Mouse (Mus musculus): Measurements from ENCODE around the gene Faim2. TPM values are rescaled to one million over a fixed set of nuclear protein-coding genes. Genes with fewer than 3 reads are reported as not detected.
A peak's percentile ranks its signal among the peaks of the same experiment; 100 is the strongest.

Faim2 gene
- polyA plus RNA-seq, 1 experiment = 0.35 TPM

- TF ChIP-seq POLR2A (IDR thresholded peaks at IDR 0.05; ENCODE audit: borderline replicate concordance, control insufficient read depth, low read depth, low read length) = no peak
- TF ChIP-seq CTCF (IDR thresholded peaks at IDR 0.05; ENCODE audit: control insufficient read depth, insufficient read depth, low read length) = no peak
- H3K27ac ChIP-seq (ENCODE audit: control insufficient read depth, insufficient read depth, low read depth, low read length, poor library complexity) = peak overlapping the region; percentile 84
- WGBS = 28% methylated on average over 12 of the region's 12 CpGs
- peaks cover 2% of the 10 kb centered on the region; the same call in 1 of the 2 replicates for H3K4me1 ChIP-seq (ENCODE audit: control insufficient read depth, insufficient read depth, low read length)
- peak overlapping the region; percentile 1 for H3K4me3 ChIP-seq (replicated peaks; ENCODE audit: control insufficient read depth, low read depth, low read length)
Measured at GRCm38 (mm10) chr15:99497527-99498242, 30.3 kb downstream of the Faim2 start.

- TF ChIP-seq POLR2A (IDR thresholded peaks at IDR 0.05; ENCODE audit: borderline replicate concordance, control insufficient read depth, low read depth, low read length) (no peak), CTCF (IDR thresholded peaks at IDR 0.05; ENCODE audit: control insufficient read depth, insufficient read depth, low read length) (peak; percentile 58; the same call in 1 of the 2 replicates)
- Histone ChIP-seq H3K27ac (ENCODE audit: control insufficient read depth, insufficient read depth, low read depth, low read length, poor library complexity) (no peak overlapping the region), H3K4me3 (replicated peaks; ENCODE audit: control insufficient read depth, low read depth, low read length) (no peak overlapping the region), H3K4me1 (ENCODE audit: control insufficient read depth, insufficient read depth, low read length) (peaks cover 2% of the 10 kb centered on the region; the same call in 1 of the 2 replicates)
- WGBS = 17% methylated on average over 4 of the region's 4 CpGs
Measured at GRCm38 (mm10) chr15:99497061-99497460, 30.9 kb downstream of the Faim2 start.

GRCm38 (mm10) chr15:99484745-99485144 lies 43.2 kb downstream of the Faim2 start:
- TF ChIP-seq CTCF (IDR thresholded peaks at IDR 0.05; ENCODE audit: control insufficient read depth, insufficient read depth, low read length) = no peak
- TF ChIP-seq POLR2A (IDR thresholded peaks at IDR 0.05; ENCODE audit: borderline replicate concordance, control insufficient read depth, low read depth, low read length) = no peak
- 28% methylated on average over 6 of the region's 6 CpGs for WGBS
- Histone ChIP-seq H3K27ac (ENCODE audit: control insufficient read depth, insufficient read depth, low read depth, low read length, poor library complexity) (no peak overlapping the region), H3K4me1 (ENCODE audit: control insufficient read depth, insufficient read depth, low read length) (peaks cover 3% of the 10 kb centered on the region; the same call in 1 of the 2 replicates), H3K4me3 (replicated peaks; ENCODE audit: control insufficient read depth, low read depth, low read length) (no peak overlapping the region)

- H3K4me1 ChIP-seq (ENCODE audit: control insufficient read depth, insufficient read depth, low read length) = no peaks in the 10 kb centered on the region
- H3K27ac ChIP-seq (ENCODE audit: control insufficient read depth, insufficient read depth, low read depth, low read length, poor library complexity) = no peak overlapping the region
- TF ChIP-seq CTCF (IDR thresholded peaks at IDR 0.05; ENCODE audit: control insufficient read depth, insufficient read depth, low read length) (no peak), POLR2A (IDR thresholded peaks at IDR 0.05; ENCODE audit: borderline replicate concordance, control insufficient read depth, low read depth, low read length) (no peak)
- WGBS = 68% methylated on average over 1 of the region's 1 CpGs
- H3K4me3 ChIP-seq (replicated peaks; ENCODE audit: control insufficient read depth, low read depth, low read length) = no peak overlapping the region
Measured at GRCm38 (mm10) chr15:99475814-99476213, 52.2 kb downstream of the Faim2 start.

GRCm38 (mm10) chr15:99474576-99474926 lies 53.4 kb downstream of the Faim2 start, which contains the start of gene Bcdin3d:
Bcdin3d (minus strand) TSS chr15:99474730.
- TF ChIP-seq POLR2A (IDR thresholded peaks at IDR 0.05; ENCODE audit: borderline replicate concordance, control insufficient read depth, low read depth, low read length) (peak; percentile 81; the same call in 1 of the 2 replicates), CTCF (IDR thresholded peaks at IDR 0.05; ENCODE audit: control insufficient read depth, insufficient read depth, low read length) (no peak)
- no peaks in the 10 kb centered on the region for H3K4me1 ChIP-seq (ENCODE audit: control insufficient read depth, insufficient read depth, low read length)
- peak within 1 kb of the TSS; percentile 84 for H3K4me3 ChIP-seq (replicated peaks; ENCODE audit: control insufficient read depth, low read depth, low read length)
- WGBS = under 1% methylated on average over 26 of the region's 26 CpGs
- peak within 1 kb of the TSS; percentile 66 for H3K27ac ChIP-seq (ENCODE audit: control insufficient read depth, insufficient read depth, low read depth, low read length, poor library complexity)

- no peak for TF ChIP-seq POLR2A (IDR thresholded peaks at IDR 0.05; ENCODE audit: borderline replicate concordance, control insufficient read depth, low read depth, low read length)
- TF ChIP-seq CTCF (IDR thresholded peaks at IDR 0.05; ENCODE audit: control insufficient read depth, insufficient read depth, low read length) = no peak
- under 1% methylated on average over 38 of the region's 38 CpGs for WGBS
- H3K4me3 ChIP-seq (replicated peaks; ENCODE audit: control insufficient read depth, low read depth, low read length) = peak overlapping the region; percentile 84
- H3K4me1 ChIP-seq (ENCODE audit: control insufficient read depth, insufficient read depth, low read length) = no peaks in the 10 kb centered on the region
- peak overlapping the region; percentile 66 for H3K27ac ChIP-seq (ENCODE audit: control insufficient read depth, insufficient read depth, low read depth, low read length, poor library complexity)
Measured at GRCm38 (mm10) chr15:99473801-99474575, 54.0 kb downstream of the Faim2 start.

- H3K4me1 ChIP-seq (ENCODE audit: control insufficient read depth, insufficient read depth, low read length) = no peaks in the 10 kb centered on the region
- 54% methylated on average over 7 of the region's 7 CpGs for WGBS
- H3K27ac ChIP-seq (ENCODE audit: control insufficient read depth, insufficient read depth, low read depth, low read length, poor library complexity) = no peak overlapping the region
- TF ChIP-seq CTCF (IDR thresholded peaks at IDR 0.05; ENCODE audit: control insufficient read depth, insufficient read depth, low read length) (no peak), POLR2A (IDR thresholded peaks at IDR 0.05; ENCODE audit: borderline replicate concordance, control insufficient read depth, low read depth, low read length) (no peak)
- H3K4me3 ChIP-seq (replicated peaks; ENCODE audit: control insufficient read depth, low read depth, low read length) = no peak overlapping the region
Measured at GRCm38 (mm10) chr15:99472972-99473371, 55.0 kb downstream of the Faim2 start.

- no peak overlapping the region for H3K4me3 ChIP-seq (replicated peaks; ENCODE audit: control insufficient read depth, low read depth, low read length)
- no peaks in the 10 kb centered on the region for H3K4me1 ChIP-seq (ENCODE audit: control insufficient read depth, insufficient read depth, low read length)
- 64% methylated on average over 14 of the region's 14 CpGs for WGBS
- no peak overlapping the region for H3K27ac ChIP-seq (ENCODE audit: control insufficient read depth, insufficient read depth, low read depth, low read length, poor library complexity)
- no peak for TF ChIP-seq POLR2A (IDR thresholded peaks at IDR 0.05; ENCODE audit: borderline replicate concordance, control insufficient read depth, low read depth, low read length)
- TF ChIP-seq CTCF (IDR thresholded peaks at IDR 0.05; ENCODE audit: control insufficient read depth, insufficient read depth, low read length) = no peak
Measured at GRCm38 (mm10) chr15:99471677-99472063, 56.3 kb downstream of the Faim2 start.
